15 mouse cellular contexts compared by ENCODE assay signal in the genomic region with DNA sequence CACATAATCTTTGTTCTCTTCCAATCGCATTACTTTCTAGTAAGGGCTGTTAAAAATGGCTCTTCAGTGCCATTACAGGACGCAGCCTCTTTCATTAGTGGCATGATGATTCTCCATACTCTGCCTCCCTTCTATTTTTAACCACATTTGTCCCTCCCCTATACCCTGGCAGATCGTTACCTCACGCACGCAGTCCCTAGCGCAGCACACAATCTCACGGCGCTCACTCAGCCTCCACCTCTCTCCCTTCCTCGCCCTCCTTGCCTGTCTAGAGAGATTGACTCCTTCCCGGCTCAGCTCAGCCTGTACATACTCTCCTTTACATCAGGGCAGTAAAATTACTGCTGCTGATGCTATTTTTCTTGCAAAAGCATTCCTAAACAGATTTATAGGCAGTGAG. TPM values are rescaled to one million over a fixed set of nuclear protein-coding genes. Genes with fewer than 3 reads are reported as not detected.
DNase-seq lines count a peak whose midpoint lies in the region; ATAC-seq and TF ChIP-seq lines count a peak whose summit lies in the region.
"Had no signal": no experiment of that assay in that cellular context is flagged by ENCODE, and none has a peak within 500 bp of the region (broad histone marks: within the 10 kb centered on the region; RNA-seq: fewer than 3 reads in every experiment).

No protein-coding gene starts in this region.

- H3K36me3 ChIP-seq in G1E (replicated peaks) = peaks cover 75% of the 10 kb centered on the region
- peaks cover 72% of the 10 kb centered on the region for H3K36me3 ChIP-seq in hindbrain, embryonic 14.5 days (replicated peaks; ENCODE audit: control insufficient read depth, insufficient read depth)
- peaks cover 29% of the 10 kb centered on the region; the same call in 1 of the 2 replicates for H3K36me3 ChIP-seq in intestine, embryonic 15.5 days

- peak; percentile 95 for ATAC-seq in G1E (ENCODE audit: extremely low read depth, insufficient number of reproducible peaks, low FRiP score, poor library complexity, severe bottlenecking)
- peak; percentile 31; the same call in 1 of the 2 replicates for ATAC-seq in hindbrain, embryonic 14.5 days (ENCODE audit: low FRiP score)
- ATAC-seq in intestine, embryonic 15.5 days = no peak
- ATAC-seq: CD4-positive, CD25-positive, alpha-beta regulatory T cell, adult 4 months; forebrain, embryonic 15.5 days; inflammation-experienced regulatory T-cells, adult 6 months had no signal

- peaks cover 27% of the 10 kb centered on the region for H3K4me1 ChIP-seq in G1E (ENCODE audit: insufficient read depth, low read depth, low read length)
- H3K4me1 ChIP-seq in hindbrain, embryonic 14.5 days (replicated peaks; ENCODE audit: control insufficient read depth, insufficient read depth, low read length) = no peaks in the 10 kb centered on the region
- no peaks in the 10 kb centered on the region for H3K4me1 ChIP-seq in intestine, embryonic 15.5 days (replicated peaks)

- H3K27ac ChIP-seq in hindbrain, embryonic 14.5 days = peak overlapping the region; percentile 18
- H3K27ac ChIP-seq in intestine, embryonic 15.5 days = no peak overlapping the region
- H3K27ac ChIP-seq: forebrain, embryonic 15.5 days had no signal

- no peak overlapping the region for H3K9ac ChIP-seq in hindbrain, embryonic 14.5 days
- no peak overlapping the region for H3K9ac ChIP-seq in intestine, embryonic 15.5 days
- H3K9ac ChIP-seq: forebrain, embryonic 15.5 days had no signal

- H3K4me2 ChIP-seq in hindbrain, embryonic 14.5 days (replicated peaks) = no peak overlapping the region
- H3K4me2 ChIP-seq in intestine, embryonic 15.5 days (replicated peaks) = no peak overlapping the region
- H3K4me2 ChIP-seq: forebrain, embryonic 15.5 days had no signal

- WGBS in hindbrain, embryonic 14.5 days = 62% methylated on average over 10 of the region's 10 CpGs
- 71% methylated on average over 10 of the region's 10 CpGs for WGBS in intestine, embryonic 15.5 days

- H3K27me3 ChIP-seq in G1E (ENCODE audit: insufficient read depth, low read length) = no peaks in the 10 kb centered on the region
- H3K27me3 ChIP-seq in hindbrain, embryonic 14.5 days (ENCODE audit: control insufficient read depth, insufficient read depth, low read length) = no peaks in the 10 kb centered on the region
- H3K27me3 ChIP-seq in intestine, embryonic 15.5 days (replicated peaks) = no peaks in the 10 kb centered on the region
- H3K27me3 ChIP-seq: forebrain, embryonic 15.5 days had no signal

- DNase-seq in heart, adult 18-20 months = peak; percentile 12 to 17
- no peak for DNase-seq in heart, postnatal 14 days
- DNase-seq in G1E (ENCODE audit: low spot score) = peak; percentile 59
- peak; percentile 26 for DNase-seq in forelimb bud, embryonic 11.5 days (ENCODE audit: low read depth, low spot score)
- no peak for DNase-seq in hindbrain, embryonic 14.5 days (ENCODE audit: low spot score)
- DNase-seq in layer of hippocampus, postnatal 36 days = no peak
- no peak for DNase-seq in right cerebral cortex, postnatal 14 days
- DNase-seq: cerebellum, postnatal 36 days; lung, adult 2 months; thymus, adult 18-20 months had no signal

- intact Hi-C loops in heart, postnatal 14 days (cut with DNase I) = loop anchor here (5.0 kb wide), 1 partner anchor 38 kb away; a partner anchor contains a TSS

- peak overlapping the region; percentile 51; the same call in 1 of the 2 replicates for H3K4me3 ChIP-seq in G1E (ENCODE audit: low read depth, low read length)
- H3K4me3 ChIP-seq in hindbrain, embryonic 14.5 days (replicated peaks; ENCODE audit: low read length) = no peak overlapping the region
- H3K4me3 ChIP-seq in intestine, embryonic 15.5 days (replicated peaks) = no peak overlapping the region
- H3K4me3 ChIP-seq: forebrain, embryonic 15.5 days had no signal

- H3K9me3 ChIP-seq in G1E (replicated peaks) = no peaks in the 10 kb centered on the region
- no peaks in the 10 kb centered on the region for H3K9me3 ChIP-seq in hindbrain, embryonic 14.5 days (ENCODE audit: control insufficient read depth, low read length)
- H3K9me3 ChIP-seq in intestine, embryonic 15.5 days = no peaks in the 10 kb centered on the region
- H3K9me3 ChIP-seq: forebrain, embryonic 15.5 days had no signal

- TF ChIP-seq CTCF in G1E (IDR thresholded peaks at IDR 0.05; ENCODE audit: low read depth, low read length) = no peak

RNA-seq across cellular contexts. Expression of a gene that starts 38.6 kb away (rescaled TPM):
- total RNA-seq in heart, adult 18-20 months (2021) = 10 to 100 TPM; 17.7 to 19.0 TPM
- total RNA-seq in heart, postnatal 14 days (2021) = 10 to 100 TPM; 19.3 to 20.5 TPM
- total RNA-seq in G1E (2014; fragmentation: Nextera tagmentation) (82.8 and 84.7 TPM in 2 replicates), G1E (2017) (21.4 and 25.7 TPM in 2 replicates)
- polyA plus RNA-seq in G1E (2012) = 3.5 and 7.1 TPM in 2 replicates
- polyA plus RNA-seq in hindbrain, embryonic 14.5 days (2014; fragmentation: Nextera tagmentation; extraction: Ambion mirVana) = 22.5 TPM in 2 replicates
- total RNA-seq in layer of hippocampus, postnatal 36 days (2021) = 10 to 100 TPM; 57.2 to 60.0 TPM
- polyA plus RNA-seq in intestine, embryonic 15.5 days (2015; fragmentation: Nextera tagmentation; extraction: Ambion mirVana) = 26.8 and 29.7 TPM in 2 replicates

RNA-seq across cellular contexts. Expression of a gene that starts 38.7 kb away (rescaled TPM):
- total RNA-seq in heart, adult 18-20 months (2021) = 1 to 10 TPM in 1 of 2 experiments, under 1 TPM in 1; 0.40 to 1.0 TPM
- 1 to 10 TPM; 1.3 to 1.4 TPM for total RNA-seq in heart, postnatal 14 days (2021)
- total RNA-seq in G1E (2014; fragmentation: Nextera tagmentation) (7.0 and 7.2 TPM in 2 replicates), G1E (2017) (0.41 and 0.44 TPM in 2 replicates)
- polyA plus RNA-seq in G1E (2012) = 6.9 and 7.2 TPM in 2 replicates
- polyA plus RNA-seq in hindbrain, embryonic 14.5 days (2014; fragmentation: Nextera tagmentation; extraction: Ambion mirVana) = 105 and 113 TPM in 2 replicates
- total RNA-seq in layer of hippocampus, postnatal 36 days (2021) = 100 to 1,000 TPM; 390 TPM
- 12.4 and 14.8 TPM in 2 replicates for polyA plus RNA-seq in intestine, embryonic 15.5 days (2015; fragmentation: Nextera tagmentation; extraction: Ambion mirVana)
- total RNA-seq: megakaryocyte-erythroid progenitor cell, adult 5-6 weeks had no signal

Comparison
In these comparisons a context has a peak if more than half of its experiments do, and no peak if none do; other contexts are left out.
1. DNase-seq: peak in heart, adult 18-20 months (2 of 2), G1E (single experiment) and forelimb bud, embryonic 11.5 days (single experiment); none in heart, postnatal 14 days (0 of 2), hindbrain, embryonic 14.5 days (single experiment), layer of hippocampus, postnatal 36 days (0 of 2) and right cerebral cortex, postnatal 14 days (single experiment).
2. RNA of a gene that starts 38.7 kb away (total RNA-seq): 390 TPM in layer of hippocampus, postnatal 36 days; 0.41 to 7.2 TPM in G1E, 1.3 to 1.4 TPM in heart, postnatal 14 days and 0.40 to 1.0 TPM in heart, adult 18-20 months; every median in the first group is over 10 times any median in the second.